In genomic region chr10:127076082-127076481, GRCm38 (mm10) we compare ENCODE assay signal across 12 mouse cellular contexts. TPM values are rescaled to one million over a fixed set of nuclear protein-coding genes. Genes with fewer than 3 reads are reported as not detected.
DNase-seq lines count a peak whose midpoint lies in the region; ATAC-seq and TF ChIP-seq lines count a peak whose summit lies in the region.
"Had no signal": no experiment of that assay in that cellular context is flagged by ENCODE, and none has a peak within 500 bp of the region (broad histone marks: within the 10 kb centered on the region; RNA-seq: fewer than 3 reads in every experiment).

No protein-coding gene starts in this region.

- H3K4me1 ChIP-seq in neural tube, embryonic 13.5 days (replicated peaks) = peaks cover 39% of the 10 kb centered on the region
- H3K4me1 ChIP-seq in liver, embryonic 15.5 days (replicated peaks) = peaks cover 61% of the 10 kb centered on the region

- TF ChIP-seq CTCF in gastrocnemius, adult 2 months (IDR thresholded peaks at IDR 0.05) = no peak

- peak overlapping the region; percentile 4; the same call in 1 of the 2 replicates for H3K4me2 ChIP-seq in neural tube, embryonic 13.5 days
- H3K4me2 ChIP-seq in liver, embryonic 15.5 days = peak overlapping the region; percentile 52
- H3K4me2 ChIP-seq: limb, embryonic 15.5 days had no signal

- no peak overlapping the region for H3K4me3 ChIP-seq in gastrocnemius, adult 2 months
- H3K4me3 ChIP-seq in neural tube, embryonic 13.5 days = no peak overlapping the region
- peak overlapping the region; percentile 42 for H3K4me3 ChIP-seq in liver, embryonic 15.5 days (replicated peaks)
- H3K4me3 ChIP-seq: limb, embryonic 15.5 days had no signal

- 0 out of 2 replicates have a peak overlapping the region, but pooled peaks have one; percentile 17 for H3K9ac ChIP-seq in neural tube, embryonic 13.5 days
- H3K9ac ChIP-seq in liver, embryonic 15.5 days = no peak overlapping the region
- H3K9ac ChIP-seq: limb, embryonic 15.5 days had no signal

- no peak overlapping the region for H3K27ac ChIP-seq in gastrocnemius, adult 2 months
- no peak overlapping the region for H3K27ac ChIP-seq in neural tube, embryonic 13.5 days (replicated peaks)
- no peak overlapping the region for H3K27ac ChIP-seq in liver, embryonic 15.5 days (replicated peaks)
- H3K27ac ChIP-seq: kidney, postnatal 0 days; limb, embryonic 15.5 days had no signal

- peaks cover 42% of the 10 kb centered on the region for H3K27me3 ChIP-seq in neural tube, embryonic 13.5 days
- H3K27me3 ChIP-seq in liver, embryonic 15.5 days = peaks cover 41% of the 10 kb centered on the region

- intact Hi-C loops in gastrocnemius, adult 2 months (cut with DNase I) = loop anchor here (10.0 kb wide), 1 partner anchor 599 kb away; no protein-coding TSS in a partner anchor

- no peak for ATAC-seq in neural tube, embryonic 13.5 days (ENCODE audit: low read depth)
- ATAC-seq in liver, embryonic 15.5 days (ENCODE audit: insufficient read depth) = no peak

- DNase-seq in gastrocnemius, adult 2 months = peak; percentile 15
- no peak for DNase-seq in gastrocnemius, postnatal 25 days
- DNase-seq in neural tube, embryonic 10.5 days (ENCODE audit: extremely low spot score, low spot score) = no peak
- peak; percentile 77 for DNase-seq in thymus, postnatal 14 days
- DNase-seq in gastrocnemius, adult 8-10 months (ENCODE audit: low spot score in 2 of 2) = no peak
- no peak for DNase-seq in kidney, postnatal 10 days
- DNase-seq: adrenal gland, adult 8-10 months had no signal

- no peaks in the 10 kb centered on the region for H3K36me3 ChIP-seq in neural tube, embryonic 13.5 days
- no peaks in the 10 kb centered on the region for H3K36me3 ChIP-seq in liver, embryonic 15.5 days (replicated peaks)
- H3K36me3 ChIP-seq: limb, embryonic 15.5 days had no signal

- 35% methylated on average over 4 of the region's 4 CpGs for WGBS in neural tube, embryonic 13.5 days
- WGBS in liver, embryonic 15.5 days (ENCODE audit: insufficient replicate concordance) = 20% methylated on average over 4 of the region's 4 CpGs

- H3K9me3 ChIP-seq in neural tube, embryonic 13.5 days = no peaks in the 10 kb centered on the region
- H3K9me3 ChIP-seq in liver, embryonic 15.5 days (replicated peaks) = no peaks in the 10 kb centered on the region
- H3K9me3 ChIP-seq: limb, embryonic 15.5 days had no signal

RNA-seq across cellular contexts. Expression of gene Agap2, which starts 1.0 kb away (rescaled TPM):
- total RNA-seq in gastrocnemius, adult 2 months (2021) = 1 to 10 TPM; 1.6 TPM
- total RNA-seq in gastrocnemius, postnatal 25 days (2021) = 1 to 10 TPM; 2.0 to 2.4 TPM
- polyA plus RNA-seq in neural tube, embryonic 13.5 days (2015; fragmentation: Nextera tagmentation; extraction: Ambion mirVana) = 1.9 and 2.3 TPM in 2 replicates
- polyA plus RNA-seq in liver, embryonic 15.5 days (2015; fragmentation: Nextera tagmentation; extraction: Ambion mirVana) = 0.35 and 0.67 TPM in 2 replicates
- total RNA-seq in gastrocnemius, adult 8-10 months (2022) = 1 to 10 TPM in 2 of 4 experiments, under 1 TPM in 2; 0.60 to 1.7 (median 1.0) TPM

RNA-seq across cellular contexts. Expression of gene Tspan31, which starts 6.0 kb away (rescaled TPM):
- total RNA-seq in gastrocnemius, adult 2 months (2021) = 10 to 100 TPM; 21.6 to 29.9 TPM
- total RNA-seq in gastrocnemius, postnatal 25 days (2021) = 10 to 100 TPM; 24.1 to 28.8 TPM
- 125 and 136 TPM in 2 replicates for polyA plus RNA-seq in neural tube, embryonic 13.5 days (2015; fragmentation: Nextera tagmentation; extraction: Ambion mirVana)
- 77.4 and 84.3 TPM in 2 replicates for polyA plus RNA-seq in liver, embryonic 15.5 days (2015; fragmentation: Nextera tagmentation; extraction: Ambion mirVana)
- 10 to 100 TPM; 21.0 to 24.9 (median 21.5) TPM for total RNA-seq in gastrocnemius, adult 8-10 months (2022)

RNA-seq across cellular contexts. Expression of gene Cdk4, which starts 12.7 kb away (rescaled TPM):
- 10 to 100 TPM; 33.5 to 40.5 TPM for total RNA-seq in gastrocnemius, adult 2 months (2021)
- total RNA-seq in gastrocnemius, postnatal 25 days (2021) = 10 to 100 TPM; 43.3 to 46.9 TPM
- 1,139 and 1,291 TPM in 2 replicates for polyA plus RNA-seq in neural tube, embryonic 13.5 days (2015; fragmentation: Nextera tagmentation; extraction: Ambion mirVana)
- polyA plus RNA-seq in liver, embryonic 15.5 days (2015; fragmentation: Nextera tagmentation; extraction: Ambion mirVana) = 338 and 361 TPM in 2 replicates
- total RNA-seq in gastrocnemius, adult 8-10 months (2022) = 10 to 100 TPM; 41.3 to 46.4 (median 43.8) TPM

RNA-seq across cellular contexts. Expression of gene March9, which starts 16.1 kb away (rescaled TPM):
- 1 to 10 TPM in 1 of 2 experiments, under 1 TPM in 1; 0.45 to 1.2 TPM for total RNA-seq in gastrocnemius, adult 2 months (2021)
- total RNA-seq in gastrocnemius, postnatal 25 days (2021) = under 1 TPM; 0.62 to 0.82 TPM
- 5.4 and 6.3 TPM in 2 replicates for polyA plus RNA-seq in neural tube, embryonic 13.5 days (2015; fragmentation: Nextera tagmentation; extraction: Ambion mirVana)
- polyA plus RNA-seq in liver, embryonic 15.5 days (2015; fragmentation: Nextera tagmentation; extraction: Ambion mirVana) = 0.03 TPM in 1 of 2 replicates, not detected in the other
- total RNA-seq in gastrocnemius, adult 8-10 months (2022) = 1 to 10 TPM in 1 of 4 experiments, under 1 TPM in 3; 0.17 to 1.3 (median 0.76) TPM

RNA-seq across cellular contexts. Expression of gene Cyp27b1, which starts 28.0 kb away (rescaled TPM):
- total RNA-seq in gastrocnemius, adult 2 months (2021) = under 1 TPM in 1 of 2 experiments, not detected in 1; 0.11 TPM
- total RNA-seq in gastrocnemius, postnatal 25 days (2021) = under 1 TPM; 0.10 to 0.19 TPM
- 0.12 and 0.28 TPM in 2 replicates for polyA plus RNA-seq in neural tube, embryonic 13.5 days (2015; fragmentation: Nextera tagmentation; extraction: Ambion mirVana)
- polyA plus RNA-seq in liver, embryonic 15.5 days (2015; fragmentation: Nextera tagmentation; extraction: Ambion mirVana) = not detected in 2 replicates
- not detected for total RNA-seq in gastrocnemius, adult 8-10 months (2022)
- polyA plus RNA-seq: embryonic facial prominence, embryonic 11.5 days had no signal

Comparison
In these comparisons a context has a peak if more than half of its experiments do, and no peak if none do; other contexts are left out.
1. DNase-seq: peak in gastrocnemius, adult 2 months (single experiment) and thymus, postnatal 14 days (single experiment); none in gastrocnemius, postnatal 25 days (single experiment), neural tube, embryonic 10.5 days (single experiment), gastrocnemius, adult 8-10 months (0 of 2) and kidney, postnatal 10 days (single experiment).